Mouse (Mus musculus) cerebellum, postnatal 25 days (tissue): Measurements from ENCODE around the gene Srbd1.
A peak's percentile ranks its signal among the peaks of the same experiment; 100 is the strongest.

Experiments used
- DNase-seq, 2 experiments: peaks; one replicate each; pipeline ENCODE4 v3.0.0; 2021; ENCODE audit warnings: mixed read lengths in 2 of 2

The Srbd1 gene

DNA sequence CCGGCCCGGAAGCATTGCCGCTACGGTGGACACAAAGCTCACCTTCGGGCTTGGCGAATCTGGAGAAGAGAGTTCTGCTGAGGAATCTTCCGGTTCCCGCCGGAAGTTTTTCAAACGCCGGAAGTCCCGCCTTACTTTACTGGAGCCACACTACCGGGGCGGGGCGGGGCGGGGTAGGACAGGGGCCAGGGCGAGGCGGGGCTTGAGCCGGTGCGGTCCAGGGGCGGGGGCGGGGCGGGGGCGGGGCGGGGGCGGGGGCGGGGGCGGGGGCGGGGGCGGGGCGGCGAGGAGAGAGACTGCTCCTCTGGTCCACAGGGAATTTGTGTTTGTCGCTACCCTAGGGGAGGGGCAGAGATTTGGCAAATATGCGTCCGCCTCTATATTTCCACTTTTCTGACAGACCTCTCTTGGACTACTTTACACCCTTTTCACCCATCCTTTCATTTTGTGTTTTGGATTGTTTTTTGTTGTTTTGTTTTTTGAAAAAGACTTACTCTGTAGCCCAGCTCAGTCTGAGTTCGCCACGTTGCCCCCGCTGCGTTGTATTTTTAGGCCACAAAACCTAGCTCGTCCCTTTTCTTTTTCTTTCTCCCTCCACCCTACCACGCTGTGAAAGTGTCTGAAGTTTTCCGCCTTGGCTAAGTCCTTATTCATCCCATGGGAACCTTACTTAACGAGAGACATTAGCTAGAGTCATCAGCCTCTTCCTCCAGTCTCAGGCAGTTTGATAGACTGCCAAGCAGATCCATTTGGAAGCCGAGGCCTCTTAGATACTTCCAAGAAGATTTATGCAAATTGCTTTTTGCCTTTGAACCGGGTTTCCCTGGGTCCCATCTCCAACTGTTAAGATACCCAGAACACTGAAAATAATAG, at the start of gene Srbd1:
Srbd1 (minus strand) TSS at position 97 of the 873 bp plus-strand sequence.
- peak; percentile 94 to 97 for DNase-seq

DNA sequence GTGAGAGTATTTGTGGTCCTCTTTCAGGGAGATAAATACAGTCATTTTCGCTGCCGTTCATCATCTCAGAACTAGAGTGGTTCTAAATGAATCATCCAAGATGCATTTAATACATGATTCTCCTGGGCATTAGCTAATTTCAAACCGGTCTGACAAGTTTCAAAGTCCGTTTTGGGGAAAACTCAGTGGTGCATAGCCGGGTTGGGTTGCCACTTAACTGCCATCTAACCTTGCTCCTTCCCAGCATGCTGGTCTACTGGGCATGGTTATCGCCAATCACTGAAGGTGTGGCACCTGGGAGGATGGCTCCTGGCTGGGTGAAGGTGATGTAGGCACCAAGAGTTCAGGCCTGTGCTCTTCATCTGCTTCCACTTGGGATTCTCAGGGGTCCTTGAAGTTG, 49.0 kb upstream of the Srbd1 start:
- no peak for DNase-seq

DNA sequence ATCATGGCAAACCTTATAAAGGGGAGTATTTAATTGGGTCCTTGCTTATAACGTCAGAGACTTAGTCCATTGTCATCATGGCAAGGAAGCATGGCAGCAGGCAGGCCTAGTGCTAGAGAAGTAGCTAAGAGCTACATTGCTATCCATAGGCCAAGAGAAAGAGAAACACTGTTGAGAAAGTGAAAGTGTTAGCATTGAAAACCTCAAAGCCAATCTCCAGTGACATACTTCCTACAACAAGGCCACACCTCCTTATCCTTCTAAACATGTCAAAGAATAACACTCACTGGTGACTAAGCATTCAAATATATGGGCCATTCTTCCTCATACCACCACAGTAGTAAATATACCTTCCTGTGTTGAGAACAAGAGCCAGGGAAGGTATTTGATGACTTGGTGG, 42.8 kb upstream of the Srbd1 start:
- no peak for DNase-seq

DNA sequence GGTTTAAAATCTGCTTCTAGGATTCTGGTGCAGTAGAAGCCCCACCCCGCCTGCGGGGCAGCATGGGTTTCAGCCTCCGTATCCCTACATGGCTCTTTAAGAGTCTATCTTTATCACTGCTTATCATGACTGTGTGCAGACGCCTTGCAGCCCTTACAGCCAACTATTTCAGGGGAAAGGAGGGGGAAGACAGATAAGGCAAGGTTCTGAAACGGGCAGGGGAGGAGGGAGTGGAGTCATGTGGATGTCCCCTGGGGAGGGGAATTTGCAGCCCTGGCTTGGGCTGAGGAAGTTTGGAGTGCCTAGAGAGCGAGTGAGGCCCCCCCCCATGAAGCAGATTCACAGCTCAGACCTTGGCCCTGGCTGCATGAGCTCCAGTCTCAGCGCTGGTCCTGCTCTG, 40.6 kb upstream of the Srbd1 start:
- DNase-seq = no peak

DNA sequence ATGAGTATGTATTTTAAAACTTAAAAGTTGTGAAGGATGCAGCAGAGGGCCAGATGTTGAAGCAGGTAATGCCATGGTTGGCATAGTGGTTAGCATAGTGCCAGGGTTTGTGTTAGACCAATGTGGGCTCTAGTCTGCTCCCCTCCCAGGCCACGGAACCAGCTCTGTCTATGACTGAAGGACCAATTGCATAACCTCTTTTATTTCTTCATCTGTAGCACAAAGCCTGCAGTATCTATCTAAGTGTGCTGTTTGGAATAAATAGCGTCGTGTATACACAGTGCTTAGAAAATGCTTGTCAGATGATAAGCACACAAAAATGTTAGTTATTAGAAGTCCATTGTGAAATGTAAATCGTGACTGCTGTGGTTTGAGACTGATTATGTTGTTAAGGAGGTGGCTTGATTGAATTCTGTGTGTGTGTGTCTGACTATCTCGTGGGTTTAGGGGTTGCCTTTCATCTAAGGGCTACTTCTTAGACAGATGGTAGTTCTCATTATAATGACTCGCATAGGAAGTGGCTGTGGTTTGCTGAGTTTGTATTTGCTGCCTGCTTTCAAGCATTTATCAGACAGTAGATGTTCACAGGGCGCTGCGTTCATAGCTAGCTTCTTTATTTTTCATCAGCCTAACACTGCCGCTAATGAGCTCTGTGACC, 39.7 kb upstream of the Srbd1 start:
- no peak for DNase-seq

DNA sequence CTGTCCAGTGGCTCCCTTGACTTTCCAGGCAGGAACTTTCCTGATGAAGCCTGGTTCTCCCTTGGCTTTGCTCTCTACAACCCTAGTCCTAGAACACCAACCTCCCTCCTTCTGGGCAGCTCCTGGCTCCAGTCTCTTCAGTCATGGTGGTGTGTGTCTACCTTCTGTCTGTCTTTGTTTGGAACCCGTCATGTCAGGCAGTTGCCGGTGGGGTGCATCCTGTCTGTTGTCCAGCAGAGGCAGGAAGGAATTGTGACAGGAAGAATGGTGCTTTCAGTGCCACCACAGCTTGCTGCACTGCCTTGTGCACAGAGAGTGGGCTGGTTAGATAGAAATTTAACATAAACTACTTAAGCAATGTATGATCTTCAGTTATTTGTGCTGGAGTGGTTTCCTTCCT, 38.8 kb upstream of the Srbd1 start:
- DNase-seq = peak; percentile 49 to 55

DNA sequence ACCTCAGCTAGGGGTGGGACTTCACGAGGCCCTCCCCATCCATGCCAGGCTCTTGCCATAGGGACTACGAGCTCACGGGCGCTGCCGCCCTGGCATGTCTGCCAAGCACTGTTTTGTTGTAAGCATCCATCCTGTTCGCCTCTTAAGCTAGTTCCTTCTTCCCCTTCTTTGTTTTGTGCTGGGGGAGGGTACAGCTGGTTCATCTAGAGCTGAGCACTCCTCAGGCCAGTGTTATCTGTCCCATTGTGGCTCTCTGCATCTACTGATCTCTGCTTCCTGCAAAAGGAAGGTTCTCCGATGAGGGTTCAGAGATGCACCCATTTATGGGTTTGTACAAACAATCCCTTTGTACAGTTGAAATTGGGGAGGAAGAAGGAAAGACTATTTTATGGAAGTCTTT, 31.7 kb upstream of the Srbd1 start:
- no peak for DNase-seq

DNA sequence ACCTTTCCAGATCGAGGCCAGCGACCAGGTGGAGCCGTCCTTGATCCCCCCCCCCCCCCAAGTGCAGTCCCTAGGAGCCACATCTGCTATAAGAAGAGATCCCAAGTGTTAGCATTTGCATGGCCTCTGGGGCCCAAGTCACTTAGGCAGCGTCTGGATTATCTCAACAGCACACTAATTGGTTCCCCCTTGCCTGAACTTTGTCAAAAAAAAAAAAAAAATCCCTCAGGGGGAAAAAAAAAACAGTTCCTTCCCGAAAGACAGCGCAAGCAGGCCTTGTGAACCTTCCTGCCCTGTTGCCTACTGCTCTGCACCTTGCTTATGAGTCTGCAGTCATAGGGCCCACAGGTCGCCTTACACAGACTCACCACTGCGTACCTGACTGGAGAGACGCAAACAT, 30.5 kb upstream of the Srbd1 start:
- DNase-seq = no peak

DNA sequence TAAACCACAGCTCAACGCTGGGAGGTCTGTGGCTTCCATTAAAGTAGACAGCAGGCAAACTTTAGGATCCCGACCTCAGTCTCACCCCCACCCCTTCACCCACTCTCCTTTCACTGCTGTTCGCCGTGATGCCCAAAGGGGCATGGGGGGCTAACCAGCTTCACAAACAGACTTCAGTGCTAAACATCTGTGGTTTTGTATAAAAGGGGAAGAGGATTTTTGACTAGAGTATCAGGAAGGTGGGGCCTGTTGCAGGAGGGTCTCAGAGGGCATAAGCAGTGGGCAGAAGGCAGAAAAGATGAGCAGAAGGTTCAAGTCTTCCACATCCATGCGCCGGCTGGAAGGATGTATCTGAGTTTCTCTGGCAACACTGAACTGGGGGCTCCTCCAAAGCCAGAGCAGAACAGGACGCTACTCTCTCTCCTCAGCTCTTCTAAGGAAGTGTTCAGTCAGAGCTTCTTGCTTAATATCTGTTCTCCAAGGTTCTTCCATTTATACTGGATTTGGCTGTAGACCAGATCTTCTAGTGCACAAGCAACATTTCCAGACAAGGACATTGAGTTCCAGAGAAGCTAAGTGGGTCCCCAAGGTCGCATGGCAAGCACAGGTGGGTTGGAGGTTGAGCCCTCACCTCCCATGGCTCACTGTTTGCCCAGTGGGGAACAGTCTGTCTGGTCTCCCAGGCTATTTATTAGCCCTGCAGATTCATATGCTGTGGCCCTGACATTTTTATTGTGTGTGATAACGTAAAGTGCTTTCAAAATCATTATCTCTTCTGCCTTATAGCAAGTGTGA, 25.4 kb upstream of the Srbd1 start:
- no peak for DNase-seq

DNA sequence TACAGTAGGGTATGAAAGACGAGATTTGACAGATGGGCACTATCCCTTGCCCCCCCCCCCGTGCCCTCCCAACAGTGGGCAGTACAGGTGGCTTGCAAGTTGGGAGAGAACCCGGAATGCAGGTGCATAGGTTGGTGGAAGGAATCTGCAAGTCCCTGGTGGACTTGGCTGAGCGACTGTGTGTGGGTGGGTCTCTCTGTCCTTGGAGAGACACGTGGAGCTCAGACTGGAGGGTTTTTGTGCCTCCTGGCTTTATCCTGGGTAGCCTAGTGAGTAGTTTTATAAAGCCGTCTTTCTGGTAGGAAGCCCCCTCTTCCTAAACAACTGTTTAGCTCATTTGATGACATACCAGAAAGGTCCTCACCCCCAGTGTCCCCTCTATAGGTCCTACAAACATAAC, 24.1 kb upstream of the Srbd1 start:
- DNase-seq = peak in 1 of 2 experiments; percentile 41

DNA sequence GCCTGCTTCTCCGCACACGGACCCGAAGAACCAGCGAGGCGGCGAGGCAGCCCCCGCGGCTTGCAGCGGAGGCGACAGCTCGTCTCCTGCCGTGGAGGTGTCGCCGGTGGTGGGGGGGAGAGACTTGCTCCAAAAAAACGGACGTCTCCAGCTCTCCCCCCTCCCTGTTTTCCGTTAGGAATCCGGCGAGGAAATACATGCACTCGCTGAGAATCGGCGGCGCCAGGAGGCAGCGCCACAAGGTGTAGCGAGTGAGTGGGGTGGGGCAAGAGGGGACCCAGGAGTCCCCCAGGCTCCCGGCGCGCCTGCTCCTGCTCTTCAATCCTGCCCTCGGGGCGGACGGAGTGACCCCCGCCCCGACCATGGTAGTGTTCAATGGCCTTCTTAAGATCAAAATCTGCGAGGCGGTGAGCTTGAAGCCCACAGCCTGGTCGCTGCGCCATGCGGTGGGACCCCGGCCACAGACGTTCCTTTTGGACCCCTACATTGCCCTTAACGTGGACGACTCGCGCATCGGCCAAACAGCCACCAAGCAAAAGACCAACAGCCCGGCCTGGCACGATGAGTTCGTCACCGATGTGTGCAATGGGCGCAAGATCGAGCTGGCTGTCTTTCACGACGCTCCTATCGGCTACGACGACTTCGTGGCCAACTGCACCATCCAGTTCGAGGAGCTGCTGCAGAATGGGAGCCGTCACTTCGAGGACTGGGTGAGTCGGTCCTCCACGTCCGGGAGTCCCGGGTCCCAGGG, 23.4 kb upstream of the Srbd1 start:
- peak; percentile 71 to 76 for DNase-seq

DNA sequence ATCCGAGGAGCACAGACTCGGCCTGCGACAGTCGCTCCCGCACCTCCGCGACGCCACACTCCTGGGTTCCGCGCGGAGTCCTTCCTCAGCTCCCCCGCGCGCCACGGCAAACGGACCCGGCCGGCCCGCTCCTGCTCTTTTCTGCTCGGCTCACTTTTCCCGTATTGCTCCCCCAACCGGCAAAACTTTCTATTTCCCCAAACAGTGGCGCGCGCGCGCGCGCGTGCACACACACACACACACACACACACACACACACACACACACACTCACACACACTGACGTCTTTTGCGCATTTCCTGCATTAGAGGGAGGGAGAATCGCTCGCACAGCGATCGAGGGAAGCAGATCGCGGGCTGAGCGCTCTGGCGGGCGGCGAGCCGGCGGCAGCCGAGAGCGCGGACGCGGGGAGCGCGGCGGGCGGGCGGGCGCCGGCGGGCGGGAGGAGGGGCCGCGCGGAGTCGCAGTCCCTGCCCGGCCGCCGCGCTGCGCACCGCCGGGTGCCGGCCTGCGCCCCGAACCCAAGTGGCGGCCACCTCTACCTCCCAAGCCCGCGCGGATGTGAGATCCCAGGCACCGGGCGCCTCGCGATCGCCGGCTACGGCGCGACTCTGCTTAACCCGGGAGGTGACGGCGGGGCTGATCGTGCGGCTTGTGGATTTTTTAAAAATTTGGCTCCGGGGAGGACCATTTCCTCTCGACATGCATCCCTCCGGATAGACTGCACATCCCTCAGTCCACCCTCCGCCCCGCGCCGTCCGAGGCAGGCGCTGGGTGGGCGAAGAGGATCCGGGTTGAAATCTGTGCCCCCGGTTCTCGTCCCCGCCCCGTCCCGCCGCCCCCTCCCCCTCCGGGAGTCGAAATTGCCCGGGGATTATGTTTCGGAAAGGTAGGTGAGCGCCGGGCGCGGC, 22.6 kb upstream of the Srbd1 start, which contains the start of gene Prkce:
Prkce (plus strand) TSS at position 466 of the 911 bp plus-strand sequence.
- DNase-seq = peak; percentile 87 to 90

DNA sequence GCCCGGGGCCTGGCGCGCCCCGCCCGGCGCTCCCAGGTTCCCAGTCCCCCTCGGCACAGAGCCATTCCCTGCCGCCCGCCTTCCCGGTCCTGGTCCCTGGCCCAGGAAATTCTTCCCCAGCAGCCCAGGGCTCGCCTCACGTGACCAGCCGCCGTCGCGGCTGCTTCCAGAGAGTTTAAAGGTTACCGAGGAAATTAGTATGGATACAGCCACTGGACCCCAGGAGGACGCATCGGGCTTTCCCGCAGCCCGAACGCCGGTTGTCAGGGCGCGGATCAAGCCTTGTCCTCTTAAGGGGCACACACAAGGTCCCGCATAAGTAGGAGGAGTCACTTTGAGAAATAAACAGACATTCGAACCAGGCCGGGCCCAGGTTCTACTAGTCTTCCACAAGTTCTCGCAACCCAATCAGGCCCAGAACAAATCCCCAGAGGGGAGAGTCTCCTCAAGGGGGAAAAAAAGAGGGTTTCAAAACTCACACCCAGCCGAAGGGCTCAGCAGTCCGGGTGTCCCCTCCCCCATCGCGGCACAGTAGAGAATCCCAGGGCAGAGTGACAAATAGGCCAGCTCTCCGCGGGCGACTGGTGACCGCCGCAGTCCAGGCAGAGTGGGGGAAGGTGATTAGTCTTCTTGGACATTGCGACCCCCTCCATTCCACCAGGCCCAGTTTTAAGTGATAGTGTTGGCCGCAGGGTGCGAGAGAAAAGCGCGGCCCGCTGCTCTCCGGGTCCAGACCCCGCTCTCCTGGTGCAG, 21.8 kb upstream of the Srbd1 start:
- peak; percentile 87 to 90 for DNase-seq

DNA sequence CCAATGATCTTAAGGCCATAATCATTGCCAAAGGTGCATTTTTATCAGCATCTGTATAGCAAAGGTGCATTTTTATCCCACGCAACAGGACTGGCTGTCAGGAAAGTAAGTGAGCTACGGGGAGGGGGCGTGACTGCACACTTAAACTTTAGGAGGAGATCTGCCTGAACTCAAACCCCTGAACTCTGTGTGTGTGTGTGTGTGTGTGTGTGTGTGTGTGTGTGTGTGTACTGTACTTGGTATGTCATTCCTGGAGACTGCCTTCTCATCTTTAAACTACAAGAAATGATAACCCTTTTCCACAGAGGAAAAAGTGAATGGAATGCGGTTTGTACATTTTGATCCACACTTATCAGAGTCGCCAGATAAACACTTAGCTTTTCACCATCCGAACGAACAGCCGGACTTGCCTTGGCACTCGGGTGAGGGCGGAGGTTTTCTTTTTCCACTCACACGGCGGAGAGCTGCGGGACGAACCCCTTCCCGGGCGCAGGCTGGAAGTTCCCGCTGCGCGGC, 21.1 kb upstream of the Srbd1 start:
- DNase-seq = no peak

DNA sequence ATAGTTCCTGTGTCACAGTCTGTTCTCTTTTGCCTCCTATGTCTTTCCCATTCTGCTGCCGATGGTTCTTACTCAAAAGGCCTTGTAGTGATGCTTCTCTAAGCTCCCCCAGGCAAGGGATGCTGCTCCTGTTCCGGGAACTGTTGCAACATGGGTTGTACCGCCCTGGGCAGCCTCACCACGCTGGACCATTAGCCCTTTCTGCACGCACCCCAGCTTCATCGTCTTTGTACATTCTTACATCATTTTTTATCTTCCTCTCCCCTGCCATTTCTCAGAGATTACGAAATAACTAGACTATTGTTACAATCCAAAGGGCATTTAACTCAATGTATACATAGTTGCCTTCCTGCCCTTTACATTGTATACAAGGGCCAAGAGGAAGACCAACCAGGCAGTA, 19.4 kb upstream of the Srbd1 start:
- no peak for DNase-seq

DNA sequence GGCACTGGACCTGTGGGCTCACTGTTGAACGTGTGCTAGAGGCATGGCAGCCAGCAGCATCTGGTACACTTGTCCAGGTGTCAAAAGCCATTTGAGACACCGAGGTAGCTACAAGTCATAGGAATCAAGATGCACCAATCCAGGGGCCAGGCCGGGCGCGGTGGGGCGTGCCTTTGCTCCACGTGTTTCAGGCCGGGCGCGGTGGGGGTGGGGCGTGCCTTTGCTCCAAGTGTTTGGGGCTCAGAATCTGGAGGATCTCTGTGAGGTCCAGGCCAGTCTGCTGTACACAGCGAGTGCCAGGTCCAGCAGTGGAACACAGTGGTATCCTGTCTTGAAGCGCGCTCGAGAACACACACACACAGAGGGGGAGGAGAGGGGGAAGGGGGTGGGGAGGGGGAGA, 17.7 kb upstream of the Srbd1 start:
- DNase-seq = peak in 1 of 2 experiments; percentile 47

DNA sequence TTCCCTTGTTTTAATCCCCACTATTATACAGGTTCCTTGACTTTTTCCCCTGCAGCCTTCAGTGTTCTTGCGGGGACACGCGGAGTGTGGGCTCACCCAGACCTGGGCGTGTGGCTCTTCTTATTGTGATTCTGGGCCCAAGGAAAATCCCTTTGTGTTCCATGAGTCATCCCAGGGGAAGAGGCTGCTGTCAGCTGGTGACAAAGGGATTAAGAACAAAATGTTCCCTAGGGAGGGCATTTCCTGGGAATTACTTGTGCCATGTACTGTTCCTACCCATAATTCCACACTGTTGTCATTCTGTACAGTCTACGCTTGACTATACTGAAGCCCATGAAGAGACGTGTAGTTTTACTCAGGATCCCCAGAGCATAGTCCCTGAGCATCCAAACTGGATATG, 12.0 kb upstream of the Srbd1 start:
- DNase-seq = no peak

DNA sequence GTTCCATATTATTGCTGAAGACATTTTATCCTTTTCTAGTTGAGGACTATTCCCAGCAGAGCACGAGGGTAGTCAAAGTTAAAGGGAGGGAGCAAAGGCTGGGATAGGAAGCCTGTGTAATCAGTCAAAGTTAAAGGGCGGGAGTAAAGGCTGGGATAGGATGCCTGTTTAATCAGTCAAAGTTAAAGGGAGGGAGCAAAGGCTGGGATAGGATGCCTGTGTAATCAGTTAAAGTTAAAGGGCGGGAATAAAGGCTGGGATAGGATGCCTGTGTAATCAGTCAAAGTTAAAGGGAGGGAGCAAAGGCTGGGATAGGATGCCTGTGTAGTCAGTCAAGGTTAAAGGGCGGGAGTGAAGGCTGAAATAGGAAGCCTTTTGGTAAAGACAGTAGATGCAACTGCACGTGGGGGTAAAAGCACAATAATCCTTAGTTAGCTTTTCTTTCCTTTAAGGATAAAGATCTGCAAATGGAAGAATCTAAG, 5.9 kb upstream of the Srbd1 start:
- peak; percentile 59 to 79 for DNase-seq

DNA sequence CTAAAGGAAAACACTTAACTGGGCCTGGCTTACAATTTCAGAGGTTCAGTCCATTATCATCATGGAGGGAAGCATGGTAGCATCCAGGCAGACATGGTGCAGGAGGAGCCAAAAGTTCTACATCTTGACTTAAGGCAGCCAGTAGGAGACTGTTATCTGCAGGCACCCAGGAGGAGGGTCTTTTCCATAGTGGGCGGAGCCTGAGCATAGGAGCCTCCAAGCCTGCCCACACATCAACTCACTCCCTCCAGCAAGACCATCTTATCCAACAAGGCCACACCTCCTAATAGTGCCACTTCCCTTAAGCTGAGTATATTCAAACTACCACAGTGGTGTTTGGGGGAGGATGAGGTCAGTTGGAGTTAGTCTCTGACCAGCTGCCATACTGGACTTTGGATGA, 4.8 kb upstream of the Srbd1 start:
- no peak for DNase-seq

DNA sequence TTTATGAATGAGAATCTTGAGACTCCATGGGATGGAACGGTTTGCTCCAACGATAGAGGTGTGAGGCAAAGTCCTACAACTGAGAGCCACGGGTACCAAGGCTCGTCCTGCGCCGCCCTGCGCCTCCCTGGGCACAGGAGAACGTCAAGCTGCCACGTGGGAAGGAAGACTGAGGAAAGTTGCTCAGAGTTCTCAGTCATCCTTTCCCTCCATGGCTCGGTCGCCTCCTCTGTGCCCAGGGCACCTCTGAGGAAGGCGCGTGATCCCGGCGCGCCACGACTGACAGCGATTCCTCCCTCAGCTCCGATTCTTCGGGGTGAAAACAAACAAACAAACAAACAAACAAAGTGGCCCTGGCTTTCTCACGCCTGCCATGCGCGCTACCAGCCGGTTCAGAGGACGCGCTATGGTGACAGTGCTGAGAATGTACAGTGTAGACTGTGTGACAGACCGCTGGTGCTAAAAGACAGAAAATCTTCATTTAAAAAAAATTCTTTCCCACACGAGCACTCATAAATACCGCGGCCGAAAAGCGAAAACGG, 367 bp downstream of the Srbd1 start:
- DNase-seq = no peak
